In the genomic region with DNA sequence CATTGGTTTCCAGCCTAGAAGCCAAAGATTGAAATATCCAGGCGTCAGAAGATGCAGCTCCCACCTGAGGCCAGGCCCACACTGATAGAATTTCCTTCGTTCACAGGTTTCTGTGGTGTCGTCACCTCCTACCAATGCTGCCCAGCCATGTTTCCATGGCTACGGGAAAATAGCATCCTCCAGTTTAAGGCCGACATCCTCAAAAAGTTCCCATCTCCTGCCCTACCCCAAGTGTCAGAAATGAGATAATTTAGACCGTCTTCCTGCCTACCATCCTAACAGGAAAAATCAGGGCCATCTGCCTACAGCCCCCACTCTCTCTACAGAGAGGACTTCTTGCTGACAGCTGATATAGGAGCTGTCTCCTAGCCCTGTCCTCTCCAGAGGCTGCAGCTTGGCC, we compare ENCODE assay signal across 9 mouse cellular contexts. TPM values are rescaled to one million over a fixed set of nuclear protein-coding genes. Genes with fewer than 3 reads are reported as not detected.
A peak's percentile ranks its signal among the peaks of the same experiment; 100 is the strongest.
DNase-seq lines count a peak whose midpoint lies in the region; ATAC-seq lines count a peak whose summit lies in the region.
"Had no signal": no experiment of that assay in that cellular context is flagged by ENCODE, and none has a peak within 500 bp of the region (broad histone marks: within the 10 kb centered on the region; RNA-seq: fewer than 3 reads in every experiment).

No protein-coding gene starts in this region.

- H3K36me3 ChIP-seq in heart, embryonic 14.5 days (ENCODE audit: control insufficient read depth, insufficient read depth, low read length): peaks cover 3% of the 10 kb centered on the region
- no peaks in the 10 kb centered on the region for H3K36me3 ChIP-seq in forebrain, embryonic 16.5 days (ENCODE audit: control insufficient read depth, insufficient read depth)
- peaks cover 6% of the 10 kb centered on the region for H3K36me3 ChIP-seq in midbrain, embryonic 10.5 days

- H3K4me1 ChIP-seq in heart, embryonic 14.5 days (ENCODE audit: control insufficient read depth in 2 of 2, insufficient read depth in 2 of 2, low read length in 2 of 2): peaks cover 44 to 67% of the 10 kb centered on the region in 2 experiments
- peaks cover 37% of the 10 kb centered on the region for H3K4me1 ChIP-seq in forebrain, embryonic 16.5 days (replicated peaks; ENCODE audit: control insufficient read depth, insufficient read depth, low read length)
- peaks cover 45% of the 10 kb centered on the region for H3K4me1 ChIP-seq in midbrain, embryonic 10.5 days

- H3K27me3 ChIP-seq in heart, embryonic 14.5 days (ENCODE audit: control insufficient read depth, insufficient read depth, low read length): no peaks in the 10 kb centered on the region
- no peaks in the 10 kb centered on the region for H3K27me3 ChIP-seq in forebrain, embryonic 16.5 days (replicated peaks; ENCODE audit: control insufficient read depth, insufficient read depth, low read length)
- H3K27me3 ChIP-seq in midbrain, embryonic 10.5 days (ENCODE audit: low read depth, poor library complexity, severe bottlenecking): 0 out of 2 replicates have a peak, but pooled peaks cover 11% of the 10 kb centered on the region
- H3K27me3 ChIP-seq: Patski had no signal

- H3K4me3 ChIP-seq in heart, embryonic 14.5 days (ENCODE audit: control insufficient read depth in 1 of 2, insufficient read depth in 1 of 2, low read depth in 1 of 2, low read length in 2 of 2): peak overlapping the region in 1 of 2 experiments; percentile 79; a peak in 2 of 4 replicates
- peak overlapping the region; percentile 98 for H3K4me3 ChIP-seq in forebrain, embryonic 16.5 days (replicated peaks; ENCODE audit: low read length)
- peak overlapping the region; percentile 91 for H3K4me3 ChIP-seq in midbrain, embryonic 10.5 days

- 40% methylated on average over 6 of the region's 6 CpGs for WGBS in heart, embryonic 14.5 days
- 28% methylated on average over 6 of the region's 6 CpGs for WGBS in forebrain, embryonic 16.5 days
- WGBS in midbrain, embryonic 10.5 days: 39% methylated on average over 6 of the region's 6 CpGs

- peak overlapping the region in 1 of 2 experiments; percentile 99; a peak in 1 of 4 replicates for H3K27ac ChIP-seq in heart, embryonic 14.5 days (replicated peaks in 1 of 2; ENCODE audit: control insufficient read depth in 1 of 2, insufficient read depth in 1 of 2, low read depth in 2 of 2, low read length in 2 of 2)
- peak overlapping the region; percentile 100 for H3K27ac ChIP-seq in forebrain, embryonic 16.5 days (ENCODE audit: low read length)
- peak overlapping the region; percentile 99 for H3K27ac ChIP-seq in midbrain, embryonic 10.5 days (replicated peaks)

- DNase-seq in heart, postnatal 36 days: no peak
- peak; percentile 35 for DNase-seq in MN1 (ENCODE audit: low spot score)
- DNase-seq in midbrain, embryonic 10.5 days (ENCODE audit: low spot score): no peak
- DNase-seq in thymus, postnatal 25 days: no peak
- DNase-seq in thymus, postnatal 36 days: no peak

- H3K4me2 ChIP-seq in heart, embryonic 14.5 days (ENCODE audit: low read length): peak overlapping the region; percentile 97
- H3K4me2 ChIP-seq in forebrain, embryonic 16.5 days (ENCODE audit: low read length): peak overlapping the region; percentile 99

- H3K9me3 ChIP-seq in heart, embryonic 14.5 days (ENCODE audit: control insufficient read depth, low read length): no peaks in the 10 kb centered on the region
- no peaks in the 10 kb centered on the region for H3K9me3 ChIP-seq in forebrain, embryonic 16.5 days (ENCODE audit: control insufficient read depth, low read length)
- H3K9me3 ChIP-seq in midbrain, embryonic 10.5 days (replicated peaks): no peaks in the 10 kb centered on the region

- intact Hi-C loops in heart, postnatal 36 days (cut with DNase I): loop anchor here (5.0 to 10.0 kb wide), 2 partner anchors 226 to 488 kb away; a partner anchor contains a TSS

- H3K9ac ChIP-seq in heart, embryonic 14.5 days (ENCODE audit: low read length): peak overlapping the region; percentile 99
- peak overlapping the region; percentile 100 for H3K9ac ChIP-seq in forebrain, embryonic 16.5 days (replicated peaks; ENCODE audit: low read depth, low read length)

- ATAC-seq in heart, embryonic 14.5 days (ENCODE audit: insufficient number of reproducible peaks, insufficient read depth, low FRiP score, low read depth): no peak
- ATAC-seq in forebrain, embryonic 16.5 days: no peak
- ATAC-seq in megakaryocyte-erythroid progenitor cell, adult 5-6 weeks (replicated peaks; ENCODE audit: low FRiP score, low TSS enrichment, poor library complexity, severe bottlenecking): no peak
- ATAC-seq: Patski had no signal

RNA-seq across cellular contexts. Expression of a gene that starts 0.8 kb away (rescaled TPM):
- polyA plus RNA-seq in heart, embryonic 14.5 days (2014; fragmentation: Nextera tagmentation; extraction: Ambion mirVana): 46.3 and 53.2 TPM in 2 replicates
- 10 to 100 TPM; 29.4 to 39.8 TPM for total RNA-seq in heart, postnatal 36 days (2021)
- 88.9 and 97.4 TPM in 2 replicates for polyA plus RNA-seq in forebrain, embryonic 16.5 days (2015; fragmentation: Nextera tagmentation; extraction: Ambion mirVana)
- polyA plus RNA-seq in midbrain, embryonic 10.5 days (2016; fragmentation: Nextera tagmentation; extraction: Ambion mirVana): 100 and 106 TPM in 2 replicates
- 58.1 and 73.0 TPM in 2 replicates for total RNA-seq in megakaryocyte-erythroid progenitor cell, adult 5-6 weeks (2014; fragmentation: Nextera tagmentation)
- 24.7 and 36.4 TPM in 2 replicates for total RNA-seq in megakaryocyte-erythroid progenitor cell, adult 5-6 weeks (2017)

RNA-seq across cellular contexts. Expression of a gene that starts 58.1 kb away (rescaled TPM):
- polyA plus RNA-seq in heart, embryonic 14.5 days (2014; fragmentation: Nextera tagmentation; extraction: Ambion mirVana): 11.0 and 12.6 TPM in 2 replicates
- total RNA-seq in heart, postnatal 36 days (2021): 1 to 10 TPM; 5.0 to 5.2 TPM
- polyA plus RNA-seq in forebrain, embryonic 16.5 days (2015; fragmentation: Nextera tagmentation; extraction: Ambion mirVana): 37.0 and 39.2 TPM in 2 replicates
- polyA plus RNA-seq in midbrain, embryonic 10.5 days (2016; fragmentation: Nextera tagmentation; extraction: Ambion mirVana): 42.8 and 46.6 TPM in 2 replicates
- 14.2 and 25.0 TPM in 2 replicates for total RNA-seq in megakaryocyte-erythroid progenitor cell, adult 5-6 weeks (2014; fragmentation: Nextera tagmentation)
- total RNA-seq in megakaryocyte-erythroid progenitor cell, adult 5-6 weeks (2017): 4.8 and 6.0 TPM in 2 replicates
